Mouse (Mus musculus): ENCODE measurements around the gene Ndufa1. TPM values are rescaled to one million over a fixed set of nuclear protein-coding genes. Genes with fewer than 3 reads are reported as not detected.
"Not testable (repeated sequence)": the region's sequence is repeated elsewhere in the genome, so short reads cannot be mapped to it uniquely, and the experiment has no call there.

Ndufa1 gene
- total and polyA plus RNA-seq, 3 experiments, result 165 to 268 (median 191) TPM

DNA sequence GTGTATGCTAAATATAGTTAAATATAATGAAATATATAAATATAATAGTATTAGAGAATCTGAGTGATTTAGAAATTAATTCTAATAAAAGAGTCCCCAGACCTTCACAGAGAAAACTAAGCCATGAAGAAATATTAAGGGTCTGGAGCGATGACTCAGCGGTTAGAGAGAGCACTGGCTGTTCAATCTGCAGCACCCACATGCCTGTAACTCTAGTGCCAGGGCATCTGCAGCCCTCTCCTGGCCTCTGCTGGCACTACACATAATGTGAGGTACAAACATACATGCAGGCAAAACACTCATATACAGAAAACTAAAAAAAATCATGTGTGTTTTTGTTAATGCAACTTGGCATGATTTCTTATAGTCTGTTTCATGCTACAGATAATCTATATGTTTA lies 46.0 kb downstream of the Ndufa1 start:
- H3K9ac ChIP-seq (ENCODE audit: insufficient read depth, low read depth), result no peak overlapping the region
- H3K9me3 ChIP-seq (replicated peaks; ENCODE audit: low read length), result no peaks in the 10 kb centered on the region
- no peaks in the 10 kb centered on the region for H3K79me2 ChIP-seq (replicated peaks; ENCODE audit: control insufficient read depth, extremely low read depth, insufficient read depth, poor library complexity, severe bottlenecking)
- H3K4me2 ChIP-seq (ENCODE audit: insufficient read depth, low read depth, poor library complexity, severe bottlenecking), result no peak overlapping the region
- H3K4me3 ChIP-seq (replicated peaks in 1 of 3; ENCODE audit: low read depth in 2 of 3, low read length in 2 of 3, poor library complexity in 1 of 3), result no peak overlapping the region
- H3K4me1 ChIP-seq (ENCODE audit: control insufficient read depth in 1 of 2, insufficient read depth in 2 of 2), result no peaks in the 10 kb centered on the region
- TF ChIP-seq USF2 (conservative IDR thresholded peaks at IDR 0.05; ENCODE audit: low read depth, low read length) (no peak), SMC3 (IDR thresholded peaks at IDR 0.05; ENCODE audit: low read depth, low read length) (peak; percentile 49), MYC (IDR thresholded peaks at IDR 0.05; ENCODE audit: low read depth, low read length) (0 out of 2 replicates have a peak, but pooled peaks have one; percentile 35), MAFK (IDR thresholded peaks at IDR 0.05; ENCODE audit: insufficient replicate concordance, low read length) (peak; percentile 88), ETS1 (conservative IDR thresholded peaks at IDR 0.05; ENCODE audit: low read depth, low read length) (no peak), CTCF (conservative IDR thresholded peaks at IDR 0.05 in 1 of 2, IDR thresholded peaks at IDR 0.05 in 1 of 2; ENCODE audit: low read depth in 2 of 2, low read length in 2 of 2) (peak in 1 of 2 experiments; percentile 62; a peak in 2 of 4 replicates), RAD21 (IDR thresholded peaks at IDR 0.05; ENCODE audit: low read depth, low read length) (peak; percentile 53)
- no peaks in the 10 kb centered on the region for H3K27me3 ChIP-seq (replicated peaks)
- peaks cover 22 to 45% of the 10 kb centered on the region in 2 experiments for H3K36me3 ChIP-seq (replicated peaks in 1 of 2; ENCODE audit: control insufficient read depth in 1 of 2, insufficient read depth in 1 of 2, low read length in 1 of 2)
- DNase-seq (ENCODE audit: extremely low read depth), result peak; percentile 57
- in situ Hi-C loops (cut with MboI; ENCODE audit: low pct_ligation_motif_present, low pct_unique_long_range_greater_than_20kb, low sequenced_read_pairs) (no loop called here), dilution Hi-C loops (cut with MboI; ENCODE audit: extremely low pct_ligation_motif_present, extremely low pct_unique_long_range_greater_than_20kb, low sequenced_read_pairs) (no loop called here)
- no peak overlapping the region for H3K27ac ChIP-seq (ENCODE audit: insufficient read depth, low read depth)

GRCm38 (mm10) chrX:37144498-37144897 lies 46.5 kb downstream of the Ndufa1 start:
- H3K4me1 ChIP-seq (ENCODE audit: control insufficient read depth in 1 of 2, insufficient read depth in 2 of 2); H3K4me2 ChIP-seq (ENCODE audit: insufficient read depth, low read depth, poor library complexity, severe bottlenecking); H3K79me2 ChIP-seq (replicated peaks; ENCODE audit: control insufficient read depth, extremely low read depth, insufficient read depth, poor library complexity, severe bottlenecking); H3K27ac ChIP-seq (ENCODE audit: insufficient read depth, low read depth); H3K9ac ChIP-seq (ENCODE audit: insufficient read depth, low read depth); H3K4me3 ChIP-seq (replicated peaks in 1 of 3; ENCODE audit: low read depth in 2 of 3, low read length in 2 of 3, poor library complexity in 1 of 3); H3K27me3 ChIP-seq (replicated peaks); in situ Hi-C loops (cut with MboI; ENCODE audit: low pct_ligation_motif_present, low pct_unique_long_range_greater_than_20kb, low sequenced_read_pairs); DNase-seq (ENCODE audit: extremely low read depth); H3K9me3 ChIP-seq (replicated peaks; ENCODE audit: low read length); dilution Hi-C loops (cut with MboI; ENCODE audit: extremely low pct_ligation_motif_present, extremely low pct_unique_long_range_greater_than_20kb, low sequenced_read_pairs): not testable (repeated sequence)
- H3K36me3 ChIP-seq (replicated peaks in 1 of 2; ENCODE audit: control insufficient read depth in 1 of 2, insufficient read depth in 1 of 2, low read length in 1 of 2), result peaks cover 22 to 45% of the 10 kb centered on the region in 2 experiments

DNA sequence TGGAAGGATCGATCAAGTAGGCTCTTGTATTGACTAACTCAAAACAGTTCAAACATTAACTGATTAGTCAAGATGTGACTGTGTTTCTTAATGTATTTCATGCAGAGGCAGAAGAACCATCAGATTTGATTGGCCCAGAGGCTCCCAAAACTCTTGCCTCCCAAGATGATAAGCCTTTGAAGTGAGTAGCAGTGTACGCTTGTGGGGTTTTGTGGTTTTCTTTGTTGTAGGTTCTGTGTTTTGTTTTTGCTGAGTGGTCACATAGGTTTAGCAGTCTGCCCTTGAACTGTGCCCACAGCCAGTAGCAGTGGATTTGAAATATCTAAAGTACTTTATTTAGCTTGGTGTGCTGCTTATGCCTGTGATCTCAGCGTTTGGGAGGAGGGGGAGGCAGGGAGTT lies 49.2 kb downstream of the Ndufa1 start:
- TF ChIP-seq MAFK (IDR thresholded peaks at IDR 0.05; ENCODE audit: insufficient replicate concordance, low read length) (no peak), HCFC1 (IDR thresholded peaks at IDR 0.05; ENCODE audit: low read depth, low read length) (no peak), MEF2A (IDR thresholded peaks at IDR 0.05; ENCODE audit: borderline replicate concordance, low read depth, low read length) (no peak), TCF12 (IDR thresholded peaks at IDR 0.05; ENCODE audit: low read depth, low read length) (no peak), POLR2AphosphoS2 (IDR thresholded peaks at IDR 0.05; ENCODE audit: low read depth, low read length) (no peak), CHD2 (IDR thresholded peaks at IDR 0.05; ENCODE audit: low read length) (no peak), MXI1 (IDR thresholded peaks at IDR 0.05; ENCODE audit: low read depth, low read length) (no peak), SMC3 (IDR thresholded peaks at IDR 0.05; ENCODE audit: low read depth, low read length) (no peak), ZC3H11A (IDR thresholded peaks at IDR 0.05; ENCODE audit: low read depth, low read length) (no peak), BHLHE40 (IDR thresholded peaks at IDR 0.05; ENCODE audit: low read depth, low read length) (no peak), EP300 (IDR thresholded peaks at IDR 0.05; ENCODE audit: low read length) (no peak), SIN3A (IDR thresholded peaks at IDR 0.05; ENCODE audit: low read length) (no peak), ZKSCAN1 (IDR thresholded peaks at IDR 0.05; ENCODE audit: borderline replicate concordance, low read depth, low read length) (no peak)
- Histone ChIP-seq H3K4me3 (replicated peaks in 1 of 3; ENCODE audit: low read depth in 2 of 3, low read length in 2 of 3, poor library complexity in 1 of 3) (no peak overlapping the region), H3K4me1 (ENCODE audit: control insufficient read depth in 1 of 2, insufficient read depth in 2 of 2) (no peaks in the 10 kb centered on the region), H3K79me2 (replicated peaks; ENCODE audit: control insufficient read depth, extremely low read depth, insufficient read depth, poor library complexity, severe bottlenecking) (0 out of 2 replicates have a peak, but pooled peaks cover 2% of the 10 kb centered on the region), H3K27me3 (replicated peaks) (no peaks in the 10 kb centered on the region), H3K9ac (ENCODE audit: insufficient read depth, low read depth) (no peak overlapping the region), H3K27ac (ENCODE audit: insufficient read depth, low read depth) (no peak overlapping the region), H3K4me2 (ENCODE audit: insufficient read depth, low read depth, poor library complexity, severe bottlenecking) (no peak overlapping the region), H3K36me3 (replicated peaks in 1 of 2; ENCODE audit: control insufficient read depth in 1 of 2, insufficient read depth in 1 of 2, low read length in 1 of 2) (peaks cover 37 to 53% of the 10 kb centered on the region in 2 experiments), H3K9me3 (replicated peaks; ENCODE audit: low read length) (no peaks in the 10 kb centered on the region)
- no peak for DNase-seq (ENCODE audit: extremely low read depth)
- in situ Hi-C loops (cut with MboI; ENCODE audit: low pct_ligation_motif_present, low pct_unique_long_range_greater_than_20kb, low sequenced_read_pairs), result no loop called here
- dilution Hi-C loops (cut with MboI; ENCODE audit: extremely low pct_ligation_motif_present, extremely low pct_unique_long_range_greater_than_20kb, low sequenced_read_pairs), result no loop called here
